Mouse (Mus musculus) cerebellum, adult 2 months (tissue): Measurements from ENCODE around the gene Ak3.

Experiments
- CTCF ChIP-seq: fragments of 200-500 bp; IDR thresholded peaks from 2 replicates; pipeline ENCODE4 v1.5.1; 2011; ENCODE audit warnings: low read depth, mild to moderate bottlenecking, control low read depth, low read length, moderate library complexity, borderline replicate concordance; ENCODE audit not compliant: insufficient read depth
- POLR2A ChIP-seq: fragments of 200-500 bp; IDR thresholded peaks from 2 replicates; pipeline ENCODE4 v1.6.1; 2011; ENCODE audit warnings: low read length, control low read depth, borderline replicate concordance; ENCODE audit not compliant: insufficient read depth

- no peak for TF ChIP-seq POLR2A
- no peak for TF ChIP-seq CTCF
Measured at GRCm38 (mm10) chr19:29016204-29016765, 31.5 kb downstream of the Ak3 start.
